Comparison of ENCODE assay signal across 17 mouse cellular contexts in genomic region chr13:19590996-19591759, GRCm38 (mm10). TPM values are rescaled to one million over a fixed set of nuclear protein-coding genes. Genes with fewer than 3 reads are reported as not detected.
A peak's percentile ranks its signal among the peaks of the same experiment; 100 is the strongest.
DNase-seq lines count a peak whose midpoint lies in the region; ATAC-seq lines count a peak whose summit lies in the region.
"Had no signal": no experiment of that assay in that cellular context is flagged by ENCODE, and none has a peak within 500 bp of the region (broad histone marks: within the 10 kb centered on the region; RNA-seq: fewer than 3 reads in every experiment).

No protein-coding gene starts in this region.

- DNase-seq in embryo, embryonic 10 days (ENCODE audit: low spot score) = peak; percentile 4
- DNase-seq in embryo, embryonic 10.5 days (ENCODE audit: low spot score) = no peak
- DNase-seq in ovary, adult 18-20 months (ENCODE audit: low spot score) = peak; percentile 72
- no peak for DNase-seq in ovary, postnatal 14 days (ENCODE audit: low spot score)
- peak; percentile 7 for DNase-seq in adrenal gland, postnatal 14 days
- peak; percentile 65 for DNase-seq in testis, postnatal 14 days (ENCODE audit: low spot score)
- DNase-seq in urinary bladder, postnatal 14 days (ENCODE audit: low spot score) = no peak
- DNase-seq: B cell, adult 2 months; cerebellum, postnatal 25 days; forebrain, postnatal 0 days; gastrocnemius, adult 2 months; kidney, adult 9 months; layer of hippocampus, postnatal 36 days; liver; liver, postnatal 0 days; lung, postnatal 14 days had no signal

- no peak for ATAC-seq in cerebellum, adult (ENCODE audit: insufficient number of reproducible peaks, low FRiP score, low TSS enrichment)
- ATAC-seq: forebrain, postnatal 0 days; liver, postnatal 0 days had no signal

RNA-seq across cellular contexts. Expression of gene Epdr1, which starts 28.5 kb away (rescaled TPM):
- total RNA-seq in adrenal gland, postnatal 14 days (2021) = 13.4 and 15.6 TPM in 2 replicates

RNA-seq across cellular contexts. Expression of gene Sfrp4, which starts 31.7 kb away (rescaled TPM):
- 2.8 and 3.7 TPM in 2 replicates for total RNA-seq in adrenal gland, postnatal 14 days (2021)

Comparison
In these comparisons a context has a peak if more than half of its experiments do, and no peak if none do; other contexts are left out.
1. DNase-seq: peak in embryo, embryonic 10 days (single experiment), ovary, adult 18-20 months (single experiment), adrenal gland, postnatal 14 days (single experiment) and testis, postnatal 14 days (single experiment); none in embryo, embryonic 10.5 days (single experiment), ovary, postnatal 14 days (single experiment) and urinary bladder, postnatal 14 days (single experiment).